Mouse (Mus musculus): ENCODE data around the gene Spg11. TPM values are rescaled to one million over a fixed set of nuclear protein-coding genes. Genes with fewer than 3 reads are reported as not detected.

Spg11 gene
- total RNA-seq, 2 experiments from 2014 or later: 2.5 to 4.5 TPM

Other genes starting within 250 kb of the Spg11 start
- gene Ctdspl2, start 162.4 kb downstream of the Spg11 start, total RNA-seq (2015; ENCODE audit: low replicate concordance): 19.4 and 23.4 TPM in 2 replicates
- gene Ctdspl2, start 162.4 kb downstream of the Spg11 start, total RNA-seq (2017; ENCODE audit: low replicate concordance): 22.6 and 30.2 TPM in 2 replicates
- gene Mageb3, start 162.3 kb downstream of the Spg11 start, total RNA-seq (2015; ENCODE audit: low replicate concordance): not detected in 2 replicates
- gene Mageb3, start 162.3 kb downstream of the Spg11 start, total RNA-seq (2017; ENCODE audit: low replicate concordance): 0.43 TPM in 1 of 2 replicates, not detected in the other
- 5.0 and 6.7 TPM in 2 replicates for gene Eif3j1, start 89.8 kb downstream of the Spg11 start, total RNA-seq (2015; ENCODE audit: low replicate concordance)
- 14.5 and 21.5 TPM in 2 replicates for gene Eif3j1, start 89.8 kb downstream of the Spg11 start, total RNA-seq (2017; ENCODE audit: low replicate concordance)
- gene B2m, start 29.3 kb upstream of the Spg11 start, total RNA-seq (2015; ENCODE audit: low replicate concordance): 1,642 and 1,724 TPM in 2 replicates
- 563 and 1,023 TPM in 2 replicates for gene B2m, start 29.3 kb upstream of the Spg11 start, total RNA-seq (2017; ENCODE audit: low replicate concordance)
- gene Trim69, start 42.3 kb upstream of the Spg11 start, total RNA-seq (2015; ENCODE audit: low replicate concordance): not detected in 2 replicates
- not detected in 2 replicates for gene Trim69, start 42.3 kb upstream of the Spg11 start, total RNA-seq (2017; ENCODE audit: low replicate concordance)
- not detected in 2 replicates for gene Patl2, start 67.8 kb upstream of the Spg11 start, total RNA-seq (2015; ENCODE audit: low replicate concordance)
- not detected in 2 replicates for gene Patl2, start 67.8 kb upstream of the Spg11 start, total RNA-seq (2017; ENCODE audit: low replicate concordance)
- gene Terb2, start 67.9 kb upstream of the Spg11 start, total RNA-seq (2015; ENCODE audit: low replicate concordance): not detected in 2 replicates
- gene Terb2, start 67.9 kb upstream of the Spg11 start, total RNA-seq (2017; ENCODE audit: low replicate concordance): not detected in 2 replicates
- 14.6 and 18.8 TPM in 2 replicates for gene Sord, start 116.4 kb upstream of the Spg11 start, total RNA-seq (2015; ENCODE audit: low replicate concordance)
- 15.3 and 18.7 TPM in 2 replicates for gene Sord, start 116.4 kb upstream of the Spg11 start, total RNA-seq (2017; ENCODE audit: low replicate concordance)
- gene Duox2, start 180.1 kb upstream of the Spg11 start, total RNA-seq (2015; ENCODE audit: low replicate concordance): not detected in 2 replicates
- not detected in 2 replicates for gene Duox2, start 180.1 kb upstream of the Spg11 start, total RNA-seq (2017; ENCODE audit: low replicate concordance)
- gene Duoxa2, start 180.5 kb upstream of the Spg11 start, total RNA-seq (2015; ENCODE audit: low replicate concordance): not detected in 2 replicates
- not detected in 2 replicates for gene Duoxa2, start 180.5 kb upstream of the Spg11 start, total RNA-seq (2017; ENCODE audit: low replicate concordance)
- gene Duoxa1, start 195.3 kb upstream of the Spg11 start, total RNA-seq (2015; ENCODE audit: low replicate concordance): 0.77 TPM in 1 of 2 replicates, not detected in the other
- not detected in 2 replicates for gene Duoxa1, start 195.3 kb upstream of the Spg11 start, total RNA-seq (2017; ENCODE audit: low replicate concordance)
- not detected in 2 replicates for gene Duox1, start 197.3 kb upstream of the Spg11 start, total RNA-seq (2015; ENCODE audit: low replicate concordance)
- gene Duox1, start 197.3 kb upstream of the Spg11 start, total RNA-seq (2017; ENCODE audit: low replicate concordance): 0.14 TPM in 1 of 2 replicates, not detected in the other

Data from erythroblast, adult 5-6 weeks (primary cell).